Mouse (Mus musculus): ENCODE results near the gene Col1a1. TPM values are rescaled to one million over a fixed set of nuclear protein-coding genes. Genes with fewer than 3 reads are reported as not detected.
A peak's percentile ranks its signal among the peaks of the same experiment; 100 is the strongest.

Col1a1 gene
- polyA plus RNA-seq, 1 experiment from 2014 or later = 2,076 TPM

GRCm38 (mm10) chr11:94942282-94943023 lies 6.4 kb downstream of the Col1a1 start:
- peak overlapping the region; percentile 62; the same call in 1 of the 2 replicates for H3K4me3 ChIP-seq (replicated peaks; ENCODE audit: low read length)
- no peaks in the 10 kb centered on the region for H3K27me3 ChIP-seq (ENCODE audit: control insufficient read depth, insufficient read depth, low read length)
- H3K9ac ChIP-seq (ENCODE audit: low read length) = peak overlapping the region; percentile 86
- peaks cover 17% of the 10 kb centered on the region; the same call in 1 of the 2 replicates for H3K4me1 ChIP-seq (ENCODE audit: control insufficient read depth, insufficient read depth, low read length)
- no peaks in the 10 kb centered on the region for H3K9me3 ChIP-seq (replicated peaks; ENCODE audit: control insufficient read depth, low read length)
- H3K4me2 ChIP-seq (ENCODE audit: low read depth, low read length) = peak overlapping the region; percentile 30
- WGBS = 46% methylated on average over 13 of the region's 13 CpGs
- peaks cover 14% of the 10 kb centered on the region; the same call in 1 of the 2 replicates for H3K36me3 ChIP-seq (ENCODE audit: control insufficient read depth, insufficient read depth, low read length)
- no peak for ATAC-seq (ENCODE audit: insufficient read depth, low FRiP score)
- H3K27ac ChIP-seq (ENCODE audit: low read length) = peak overlapping the region; percentile 97

DNA sequence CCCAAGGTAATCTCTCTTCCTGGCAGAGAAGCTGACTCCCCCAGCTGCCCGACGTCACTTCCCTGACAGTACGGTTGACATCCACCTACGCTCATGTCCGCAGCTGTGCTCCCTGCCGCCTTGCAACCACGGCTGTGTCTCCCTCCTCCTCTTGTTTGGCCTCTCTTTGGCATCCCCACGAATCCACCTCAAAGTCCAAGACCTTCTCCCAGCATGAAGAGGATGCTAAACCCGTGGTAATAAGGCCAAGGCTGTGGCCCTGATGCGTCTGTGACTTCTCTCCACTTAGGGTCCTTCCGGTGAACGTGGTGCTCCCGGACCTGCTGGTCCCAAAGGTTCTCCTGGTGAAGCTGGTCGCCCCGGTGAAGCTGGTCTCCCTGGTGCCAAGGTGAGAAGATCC lies 7.0 kb downstream of the Col1a1 start:
- 0 out of 2 replicates have a peak overlapping the region, but pooled peaks have one; percentile 26 for H3K9ac ChIP-seq (ENCODE audit: low read length)
- H3K4me1 ChIP-seq (ENCODE audit: control insufficient read depth, insufficient read depth, low read length) = peaks cover 17% of the 10 kb centered on the region; the same call in 1 of the 2 replicates
- WGBS = 64% methylated on average over 15 of the region's 15 CpGs
- H3K27ac ChIP-seq (ENCODE audit: low read length) = peak overlapping the region; percentile 97
- H3K9me3 ChIP-seq (replicated peaks; ENCODE audit: control insufficient read depth, low read length) = no peaks in the 10 kb centered on the region
- peaks cover 14% of the 10 kb centered on the region; the same call in 1 of the 2 replicates for H3K36me3 ChIP-seq (ENCODE audit: control insufficient read depth, insufficient read depth, low read length)
- no peaks in the 10 kb centered on the region for H3K27me3 ChIP-seq (ENCODE audit: control insufficient read depth, insufficient read depth, low read length)
- H3K4me2 ChIP-seq (ENCODE audit: low read depth, low read length) = peak overlapping the region; percentile 30; the same call in 1 of the 2 replicates
- no peak for ATAC-seq (ENCODE audit: insufficient read depth, low FRiP score)
- H3K4me3 ChIP-seq (replicated peaks; ENCODE audit: low read length) = no peak overlapping the region

DNA sequence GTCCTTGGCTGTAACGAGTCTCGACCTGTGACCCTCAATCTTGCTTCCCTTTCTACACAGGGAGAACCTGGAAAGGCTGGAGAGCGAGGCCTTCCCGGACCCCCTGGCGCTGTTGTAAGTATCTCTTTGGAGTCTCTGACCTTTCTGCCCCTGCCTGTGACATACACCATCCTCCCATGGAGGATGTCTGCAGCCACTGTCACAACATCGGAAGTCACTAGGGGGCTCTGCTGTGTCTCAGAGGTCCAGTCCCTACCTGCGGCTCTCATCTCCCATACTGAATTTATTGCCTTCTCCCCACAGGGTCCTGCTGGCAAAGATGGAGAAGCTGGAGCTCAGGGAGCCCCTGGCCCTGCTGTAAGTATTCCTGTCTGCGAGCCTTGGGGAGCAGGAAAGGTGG lies 8.3 kb downstream of the Col1a1 start:
- peak overlapping the region; percentile 97 for H3K27ac ChIP-seq (ENCODE audit: low read length)
- H3K9ac ChIP-seq (ENCODE audit: low read length) = no peak overlapping the region

GRCm38 (mm10) chr11:94945236-94945635 lies 9.2 kb downstream of the Col1a1 start:
- peaks cover 18% of the 10 kb centered on the region; the same call in 1 of the 2 replicates for H3K36me3 ChIP-seq (ENCODE audit: control insufficient read depth, insufficient read depth, low read length)

More for the DNA sequence above, 8.3 kb downstream of the Col1a1 start:
- 32% methylated on average over 8 of the region's 8 CpGs for WGBS
- peak overlapping the region; percentile 10; the same call in 1 of the 2 replicates for H3K4me2 ChIP-seq (ENCODE audit: low read depth, low read length)
- H3K4me1 ChIP-seq (ENCODE audit: control insufficient read depth, insufficient read depth, low read length) = peaks cover 13% of the 10 kb centered on the region; the same call in 1 of the 2 replicates
- ATAC-seq (ENCODE audit: insufficient read depth, low FRiP score) = no peak
- no peaks in the 10 kb centered on the region for H3K9me3 ChIP-seq (replicated peaks; ENCODE audit: control insufficient read depth, low read length)
- H3K36me3 ChIP-seq (ENCODE audit: control insufficient read depth, insufficient read depth, low read length) = peaks cover 18% of the 10 kb centered on the region; the same call in 1 of the 2 replicates
- no peak overlapping the region for H3K4me3 ChIP-seq (replicated peaks; ENCODE audit: low read length)
- H3K27me3 ChIP-seq (ENCODE audit: control insufficient read depth, insufficient read depth, low read length) = no peaks in the 10 kb centered on the region

DNA sequence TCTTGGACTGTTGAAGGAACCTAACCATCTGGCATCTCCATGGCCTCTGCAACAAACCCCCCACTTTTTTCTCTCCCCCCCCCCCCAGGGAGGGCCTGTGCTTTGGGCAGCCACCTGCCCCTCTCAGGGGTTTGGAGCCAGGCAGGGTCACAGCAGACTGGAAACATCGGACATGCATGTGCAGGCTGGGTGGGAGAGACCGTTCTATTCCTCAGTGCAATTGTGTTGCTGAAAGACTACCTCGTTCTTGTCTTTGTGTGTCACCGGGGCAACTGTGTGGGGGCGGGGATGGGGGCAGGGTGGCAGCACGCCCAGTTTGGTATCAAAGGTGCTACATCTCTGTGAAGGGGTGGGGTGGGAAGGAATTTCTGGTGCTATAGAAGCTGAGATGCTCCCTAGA lies 16.1 kb downstream of the Col1a1 start:
- Histone ChIP-seq H3K9ac (ENCODE audit: low read length) (no peak overlapping the region), H3K4me2 (ENCODE audit: low read depth, low read length) (no peak overlapping the region), H3K27me3 (ENCODE audit: control insufficient read depth, insufficient read depth, low read length) (no peaks in the 10 kb centered on the region), H3K27ac (ENCODE audit: low read length) (peak overlapping the region; percentile 11), H3K4me3 (replicated peaks; ENCODE audit: low read length) (no peak overlapping the region), H3K9me3 (replicated peaks; ENCODE audit: control insufficient read depth, low read length) (no peaks in the 10 kb centered on the region), H3K36me3 (ENCODE audit: control insufficient read depth, insufficient read depth, low read length) (peaks cover 10% of the 10 kb centered on the region; the same call in 1 of the 2 replicates), H3K4me1 (ENCODE audit: control insufficient read depth, insufficient read depth, low read length) (no peaks in the 10 kb centered on the region)
- WGBS = 15% methylated on average over 6 of the region's 6 CpGs
- ATAC-seq (ENCODE audit: insufficient read depth, low FRiP score) = no peak

More at GRCm38 (mm10) chr11:94945236-94945635, 9.2 kb downstream of the Col1a1 start:
- Histone ChIP-seq H3K27ac (ENCODE audit: low read length) (peak overlapping the region; percentile 97), H3K4me1 (ENCODE audit: control insufficient read depth, insufficient read depth, low read length) (peaks cover 13% of the 10 kb centered on the region; the same call in 1 of the 2 replicates), H3K27me3 (ENCODE audit: control insufficient read depth, insufficient read depth, low read length) (no peaks in the 10 kb centered on the region), H3K4me2 (ENCODE audit: low read depth, low read length) (no peak overlapping the region), H3K9ac (ENCODE audit: low read length) (no peak overlapping the region), H3K9me3 (replicated peaks; ENCODE audit: control insufficient read depth, low read length) (no peaks in the 10 kb centered on the region), H3K4me3 (replicated peaks; ENCODE audit: low read length) (no peak overlapping the region)
- WGBS = 86% methylated on average over 12 of the region's 12 CpGs
- ATAC-seq (ENCODE audit: insufficient read depth, low FRiP score) = no peak

DNA sequence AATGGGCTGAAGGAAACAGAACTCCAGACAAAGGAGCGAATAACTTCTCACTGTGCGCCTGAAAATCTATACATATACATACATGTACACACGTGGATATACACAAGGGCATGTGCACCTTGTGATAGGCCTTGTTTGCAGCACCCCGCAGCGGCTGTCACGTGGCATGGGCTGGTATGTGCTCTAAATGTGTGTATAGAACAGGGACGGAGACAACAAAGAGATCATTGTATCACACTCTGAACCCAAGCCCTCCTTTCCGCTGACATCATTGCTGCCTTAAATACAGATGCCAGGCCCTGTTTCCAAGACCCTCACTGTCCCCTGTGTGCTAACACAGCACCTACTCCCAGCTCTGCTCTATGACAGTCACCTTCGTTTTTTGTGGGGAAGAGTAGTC lies 19.1 kb downstream of the Col1a1 start:
- H3K9me3 ChIP-seq (replicated peaks; ENCODE audit: control insufficient read depth, low read length) = no peaks in the 10 kb centered on the region
- no peak overlapping the region for H3K4me2 ChIP-seq (ENCODE audit: low read depth, low read length)
- ATAC-seq (ENCODE audit: insufficient read depth, low FRiP score) = no peak
- H3K27me3 ChIP-seq (ENCODE audit: control insufficient read depth, insufficient read depth, low read length) = no peaks in the 10 kb centered on the region
- H3K27ac ChIP-seq (ENCODE audit: low read length) = no peak overlapping the region
- 74% methylated on average over 9 of the region's 9 CpGs for WGBS
- H3K4me3 ChIP-seq (replicated peaks; ENCODE audit: low read length) = no peak overlapping the region
- no peak overlapping the region for H3K9ac ChIP-seq (ENCODE audit: low read length)
- peaks cover 11% of the 10 kb centered on the region for H3K4me1 ChIP-seq (ENCODE audit: control insufficient read depth, insufficient read depth, low read length)
- H3K36me3 ChIP-seq (ENCODE audit: control insufficient read depth, insufficient read depth, low read length) = peaks cover 6% of the 10 kb centered on the region; the same call in 1 of the 2 replicates

GRCm38 (mm10) chr11:94957693-94958064 lies 21.7 kb downstream of the Col1a1 start:
- H3K4me1 ChIP-seq (ENCODE audit: control insufficient read depth, insufficient read depth, low read length) = peaks cover 11% of the 10 kb centered on the region
- no peak; the same call in none of the 2 replicates for ATAC-seq (ENCODE audit: insufficient read depth, low FRiP score)
- no peaks in the 10 kb centered on the region for H3K9me3 ChIP-seq (replicated peaks; ENCODE audit: control insufficient read depth, low read length)
- H3K36me3 ChIP-seq (ENCODE audit: control insufficient read depth, insufficient read depth, low read length) = no peaks in the 10 kb centered on the region
- no peaks in the 10 kb centered on the region for H3K27me3 ChIP-seq (ENCODE audit: control insufficient read depth, insufficient read depth, low read length)
- H3K4me2 ChIP-seq (ENCODE audit: low read depth, low read length) = no peak overlapping the region
- 87% methylated on average over 9 of the region's 9 CpGs for WGBS
- no peak overlapping the region for H3K9ac ChIP-seq (ENCODE audit: low read length)
- H3K4me3 ChIP-seq (replicated peaks; ENCODE audit: low read length) = no peak overlapping the region
- no peak overlapping the region for H3K27ac ChIP-seq (ENCODE audit: low read length)

DNA sequence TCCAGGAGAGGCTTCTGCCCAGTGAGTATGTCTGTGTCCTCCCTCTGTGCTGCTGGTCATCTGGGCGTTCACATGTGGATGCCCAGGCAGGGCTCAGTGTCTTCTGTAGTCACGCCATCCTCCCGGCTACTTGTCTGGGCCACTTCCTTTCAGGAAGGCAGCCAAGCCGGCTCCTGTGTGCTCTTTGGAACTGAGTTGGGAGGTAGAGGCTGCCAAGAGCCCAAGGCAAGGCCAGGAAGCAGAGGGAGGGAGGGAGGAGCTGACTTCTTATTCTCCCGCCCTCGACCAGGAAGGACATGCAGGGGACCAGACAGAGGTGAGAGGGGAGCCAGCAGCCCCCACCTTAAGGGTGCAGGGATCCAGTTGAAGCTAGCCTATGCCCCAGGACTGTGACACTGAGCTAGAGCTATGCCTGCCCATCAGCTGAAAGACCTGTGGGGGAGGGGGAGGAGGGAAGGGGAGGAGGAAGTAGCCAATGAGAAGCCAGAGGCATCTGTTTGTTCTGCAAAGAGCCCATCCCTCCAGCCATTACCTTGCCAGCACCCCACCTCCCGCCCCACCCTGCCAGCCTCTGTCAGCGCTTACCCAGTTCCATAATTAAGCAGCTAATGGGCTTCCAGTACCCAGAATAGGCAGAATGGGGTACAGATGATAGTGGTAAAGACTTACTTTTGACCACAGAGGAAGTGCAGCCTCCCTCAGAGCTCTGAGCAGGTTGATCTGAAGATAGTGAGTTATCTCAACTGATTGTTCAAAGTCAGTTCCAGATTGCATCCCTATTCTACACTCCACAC lies 22.2 kb downstream of the Col1a1 start:
- H3K4me1 ChIP-seq (ENCODE audit: control insufficient read depth, insufficient read depth, low read length) = peaks cover 11% of the 10 kb centered on the region
- no peaks in the 10 kb centered on the region for H3K36me3 ChIP-seq (ENCODE audit: control insufficient read depth, insufficient read depth, low read length)
- peak; percentile 77 for ATAC-seq (ENCODE audit: insufficient read depth, low FRiP score)
- no peaks in the 10 kb centered on the region for H3K27me3 ChIP-seq (ENCODE audit: control insufficient read depth, insufficient read depth, low read length)
- peak overlapping the region; percentile 11; the same call in 1 of the 2 replicates for H3K4me2 ChIP-seq (ENCODE audit: low read depth, low read length)
- H3K9me3 ChIP-seq (replicated peaks; ENCODE audit: control insufficient read depth, low read length) = no peaks in the 10 kb centered on the region
- H3K4me3 ChIP-seq (replicated peaks; ENCODE audit: low read length) = no peak overlapping the region
- H3K9ac ChIP-seq (ENCODE audit: low read length) = 0 out of 2 replicates have a peak overlapping the region, but pooled peaks have one; percentile 32
- 13% methylated on average over 8 of the region's 8 CpGs for WGBS
- 0 out of 2 replicates have a peak overlapping the region, but pooled peaks have one; percentile 13 for H3K27ac ChIP-seq (ENCODE audit: low read length)
